In the genomic region with DNA sequence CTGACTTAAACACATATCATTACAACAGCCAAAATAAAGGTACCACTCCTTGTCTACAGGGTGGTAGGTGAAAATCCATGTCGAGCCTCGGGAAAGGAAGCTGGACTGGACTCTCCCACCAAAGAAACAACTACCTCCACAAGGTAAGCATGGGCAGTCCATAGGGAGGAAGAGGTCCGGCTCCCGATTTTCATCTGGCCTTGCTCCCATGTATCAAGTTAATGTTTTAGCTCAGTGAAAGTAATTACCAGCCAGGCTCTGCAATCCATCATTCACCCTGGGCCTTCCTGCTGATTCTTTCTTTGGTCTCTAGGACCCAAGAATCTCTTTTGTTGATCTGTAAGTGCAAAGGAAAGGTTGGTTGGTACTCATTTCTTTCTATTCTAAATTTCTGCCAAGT, we compare ENCODE assay signal across 20 mouse cellular contexts.
A peak's percentile ranks its signal among the peaks of the same experiment; 100 is the strongest.
DNase-seq lines count a peak whose midpoint lies in the region; ATAC-seq lines count a peak whose summit lies in the region.
"Had no signal": no experiment of that assay in that cellular context is flagged by ENCODE, and none has a peak within 500 bp of the region (broad histone marks: within the 10 kb centered on the region; RNA-seq: fewer than 3 reads in every experiment).

No protein-coding gene starts in this region.

- no peaks in the 10 kb centered on the region for H3K36me3 ChIP-seq in kidney, embryonic 16.5 days (ENCODE audit: insufficient read depth, low read length)
- H3K36me3 ChIP-seq: embryonic facial prominence, embryonic 10.5 days; heart, embryonic 12.5 days; hindbrain, embryonic 12.5 days had no signal

- intact Hi-C loops in heart, postnatal 10 days (cut with DNase I): no loop called here

- H3K9ac ChIP-seq in kidney, embryonic 16.5 days (replicated peaks; ENCODE audit: low read length): no peak overlapping the region
- H3K9ac ChIP-seq: forebrain, embryonic 13.5 days; forebrain, postnatal 0 days; heart, embryonic 12.5 days; hindbrain, embryonic 12.5 days had no signal

- DNase-seq in kidney, adult 8-10 months: peak; percentile 13 to 34
- no peak for DNase-seq in kidney, adult 18-20 months
- peak; percentile 13 to 44 for DNase-seq in kidney, postnatal 25 days
- no peak for DNase-seq in heart, postnatal 10 days
- DNase-seq in heart, postnatal 4 days: no peak
- no peak for DNase-seq in layer of hippocampus, adult 18-20 months (ENCODE audit: low spot score in 2 of 2)
- DNase-seq: adrenal gland, adult 8-10 months; adrenal gland, postnatal 36 days; cerebellum, adult 2 months; cerebellum, postnatal 10 days; forebrain, postnatal 0 days; gastrocnemius, postnatal 14 days; heart, adult 2 months; heart, postnatal 36 days had no signal

- peaks cover 11% of the 10 kb centered on the region for H3K4me1 ChIP-seq in kidney, embryonic 16.5 days (ENCODE audit: insufficient read depth, low read length)
- H3K4me1 ChIP-seq: forebrain, embryonic 13.5 days; heart, embryonic 12.5 days; hindbrain, embryonic 12.5 days had no signal

- no peak overlapping the region for H3K4me2 ChIP-seq in kidney, embryonic 16.5 days (replicated peaks; ENCODE audit: low read depth, low read length)
- H3K4me2 ChIP-seq: forebrain, embryonic 13.5 days; heart, embryonic 12.5 days; hindbrain, embryonic 12.5 days had no signal

- H3K27me3 ChIP-seq in kidney, embryonic 16.5 days (ENCODE audit: insufficient read depth, low read length): no peaks in the 10 kb centered on the region
- H3K27me3 ChIP-seq: forebrain, embryonic 13.5 days; heart, embryonic 12.5 days; hindbrain, embryonic 12.5 days had no signal

- 18% methylated on average over 4 of the region's 4 CpGs for WGBS in kidney, embryonic 16.5 days

- H3K9me3 ChIP-seq in kidney, embryonic 16.5 days (ENCODE audit: low read length): no peaks in the 10 kb centered on the region
- H3K9me3 ChIP-seq: embryonic facial prominence, embryonic 10.5 days; forebrain, embryonic 13.5 days; heart, embryonic 12.5 days; hindbrain, embryonic 12.5 days had no signal

- H3K4me3 ChIP-seq in kidney, embryonic 16.5 days (ENCODE audit: low read length): no peak overlapping the region
- H3K4me3 ChIP-seq: embryonic facial prominence, embryonic 10.5 days; forebrain, embryonic 13.5 days; heart, adult 2 months; heart, embryonic 12.5 days; hindbrain, embryonic 12.5 days had no signal

- no peak overlapping the region for H3K27ac ChIP-seq in kidney, embryonic 16.5 days (ENCODE audit: low read length)
- H3K27ac ChIP-seq: embryonic facial prominence, embryonic 10.5 days; forebrain, embryonic 13.5 days; heart, adult 2 months; hindbrain, embryonic 12.5 days had no signal

- ATAC-seq in kidney, embryonic 16.5 days (ENCODE audit: low FRiP score, low TSS enrichment): peak; percentile 77; the same call in 1 of the 2 replicates
- ATAC-seq: forebrain, embryonic 13.5 days; forebrain, postnatal 0 days; hindbrain, embryonic 16.5 days had no signal

Comparison
In these comparisons a context has a peak if more than half of its experiments do, and no peak if none do; other contexts are left out.
1. DNase-seq: peak in kidney, adult 8-10 months (2 of 2) and kidney, postnatal 25 days (2 of 2); none in kidney, adult 18-20 months (single experiment), heart, postnatal 10 days (0 of 2), heart, postnatal 4 days (single experiment) and layer of hippocampus, adult 18-20 months (0 of 2).